Mouse (Mus musculus) adrenal gland, adult 2 months (tissue): ENCODE data around the gene Olfr93. TPM values are rescaled to one million over a fixed set of nuclear protein-coding genes. Genes with fewer than 3 reads are reported as not detected.
"Not testable (repeated sequence)": the region's sequence is repeated elsewhere in the genome, so short reads cannot be mapped to it uniquely, and the experiment has no call there.

Source experiments
- DNase-seq: peaks from one replicate; pipeline ENCODE4 v3.0.0; 2021
- long read RNA-seq: library from polyadenylated mRNA; stranded (forward); transcript quantifications from one replicate; pipeline ENCODE4 v2.0.0, GENCODE M21; 2021
- polyA plus RNA-seq: library from polyadenylated mRNA; depleted of rRNA; stranded (reverse); fragments of >200 nt; gene quantifications from 2 replicates; pipeline ENCODE4 v1.2.3, GENCODE M21; 2012; rRNA removed
- total RNA-seq, 2 experiments: library from RNA; stranded (reverse); gene quantifications; 2 replicates each; pipeline ENCODE4 v1.2.3; 2021

Olfr93 gene
- total RNA-seq (not detected), polyA plus RNA-seq (not detected in 2 replicates)
- long read RNA-seq = 0 reads

GRCm38 (mm10) chr17:37161394-37161793 lies at the start of gene Olfr93:
Gene Olfr93, minus strand, starts transcription at chr17:37161494.
- no peak for DNase-seq

DNA sequence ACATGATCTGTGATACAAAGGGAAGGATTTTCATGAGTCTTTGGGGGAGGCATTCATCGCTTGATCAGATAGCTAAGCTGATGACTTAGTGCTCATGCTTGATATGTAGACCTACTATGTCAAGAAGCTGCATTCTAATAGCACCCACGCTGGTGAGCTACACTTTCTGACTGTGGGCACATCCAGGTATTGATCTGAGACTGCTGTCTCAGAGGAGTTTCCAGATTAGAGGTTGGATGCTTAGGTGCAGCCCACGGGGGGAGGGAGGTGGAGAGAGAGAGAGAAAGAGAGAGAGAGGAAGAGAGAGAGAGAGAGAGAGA lies 42.6 kb upstream of the Olfr93 start:
- DNase-seq = no peak

- DNase-seq = peak; percentile 70
Observed at GRCm38 (mm10) chr17:37203206-37203916, 42.1 kb upstream of the Olfr93 start.

DNA sequence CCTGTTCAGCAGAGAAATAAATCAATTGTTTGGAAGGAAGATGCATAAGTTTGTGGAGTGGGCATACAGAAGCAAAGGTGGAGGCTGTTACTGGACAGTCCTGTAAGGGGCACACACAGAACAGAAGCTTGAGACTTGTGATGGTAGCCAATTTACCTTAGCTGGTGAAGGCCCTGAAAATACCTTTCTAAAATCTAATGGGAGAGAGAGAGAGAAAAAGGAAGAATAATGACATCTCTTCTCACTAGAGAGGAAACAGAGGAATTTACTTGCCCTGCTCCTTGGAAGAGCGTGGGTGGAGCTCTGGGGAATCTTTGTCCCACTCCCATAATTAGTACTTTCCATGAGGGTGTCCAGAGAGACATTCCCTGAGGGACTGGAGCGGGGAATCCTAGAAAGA lies 39.6 kb upstream of the Olfr93 start, which contains the start of gene Olfr94:
Gene Olfr94, minus strand, starts transcription at position 101 of the 400 bp plus-strand sequence.
- DNase-seq = no peak

DNA sequence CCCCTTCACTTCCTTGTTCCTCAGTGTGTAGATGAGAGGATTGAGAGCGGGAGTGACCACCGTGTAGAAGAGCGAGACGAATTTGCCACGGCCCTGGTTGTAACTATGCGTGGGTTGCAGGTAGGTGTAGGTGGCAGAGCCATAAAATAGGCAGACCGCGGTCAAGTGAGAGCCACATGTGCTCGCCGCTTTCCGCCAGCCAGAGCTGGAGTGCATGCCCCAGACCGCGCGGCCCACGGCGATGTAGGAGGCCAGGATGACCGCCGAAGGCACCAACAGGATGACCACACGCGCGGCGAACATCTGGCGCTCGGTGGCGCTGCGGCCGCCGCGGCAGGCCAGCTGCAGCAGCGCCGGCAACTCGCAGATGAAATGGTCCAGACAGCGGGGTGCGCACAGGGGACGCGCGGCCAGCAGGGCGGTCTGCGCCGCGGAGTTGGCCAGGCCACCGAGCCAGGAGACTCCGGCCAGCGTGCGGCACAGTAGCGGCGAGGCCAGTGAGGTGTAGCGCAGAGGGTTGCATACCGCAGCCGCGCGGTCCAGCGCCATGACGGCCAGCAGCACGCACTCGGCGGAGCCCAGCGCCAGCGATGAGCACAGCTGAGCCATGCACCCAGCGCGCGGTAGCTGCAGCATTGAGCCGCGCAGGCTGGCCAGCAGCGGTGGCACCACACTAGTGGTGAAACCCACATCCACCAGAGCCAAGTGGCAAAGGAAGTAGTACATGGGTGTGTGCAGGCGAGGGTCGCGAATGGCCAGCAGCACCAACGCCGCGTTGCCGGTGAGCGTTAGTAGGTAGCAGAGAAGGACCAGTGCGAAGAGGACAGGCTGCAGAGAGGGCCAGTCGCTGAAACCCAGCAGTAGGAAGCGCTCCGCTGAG lies 35.8 kb upstream of the Olfr93 start:
- DNase-seq = peak; percentile 57

- peak; percentile 48 for DNase-seq
Observed at GRCm38 (mm10) chr17:37194782-37195181, 33.5 kb upstream of the Olfr93 start.

GRCm38 (mm10) chr17:37193656-37194055 lies 32.4 kb upstream of the Olfr93 start, which contains the start of gene Ubd:
Gene Ubd, plus strand, starts transcription at chr17:37193892.
- no peak for DNase-seq

- no peak for DNase-seq
Observed at GRCm38 (mm10) chr17:37193032-37193431, 31.7 kb upstream of the Olfr93 start.

GRCm38 (mm10) chr17:37190711-37191110 lies 29.4 kb upstream of the Olfr93 start:
- DNase-seq = peak; percentile 19

DNA sequence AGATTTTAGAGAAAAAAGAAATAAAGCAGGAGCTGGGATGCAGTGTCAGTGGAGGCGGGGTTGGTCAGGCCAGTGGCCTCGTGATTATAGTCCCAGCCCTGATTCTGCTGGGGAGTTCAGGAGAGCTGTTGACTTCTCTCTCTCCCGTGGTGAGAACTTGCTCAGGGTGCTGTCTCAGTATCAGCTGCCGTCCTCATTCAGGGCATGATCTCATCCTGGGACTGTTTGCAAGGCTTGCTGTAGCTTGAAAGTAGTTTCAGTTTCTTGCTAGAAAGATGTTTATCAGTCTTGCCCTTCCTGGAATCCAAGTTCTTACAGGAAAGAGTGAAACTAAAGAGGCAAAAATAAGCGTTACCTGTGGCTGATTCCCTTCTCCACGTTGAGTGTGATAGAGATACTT lies 24.2 kb upstream of the Olfr93 start:
- no peak for DNase-seq

GRCm38 (mm10) chr17:37131366-37131765 lies 29.9 kb downstream of the Olfr93 start:
- not testable (repeated sequence) for DNase-seq

GRCm38 (mm10) chr17:37119988-37120387 lies 41.3 kb downstream of the Olfr93 start, which contains the start of gene Olfr92:
Gene Olfr92, minus strand, starts transcription at chr17:37120088.
- no peak for DNase-seq

DNA sequence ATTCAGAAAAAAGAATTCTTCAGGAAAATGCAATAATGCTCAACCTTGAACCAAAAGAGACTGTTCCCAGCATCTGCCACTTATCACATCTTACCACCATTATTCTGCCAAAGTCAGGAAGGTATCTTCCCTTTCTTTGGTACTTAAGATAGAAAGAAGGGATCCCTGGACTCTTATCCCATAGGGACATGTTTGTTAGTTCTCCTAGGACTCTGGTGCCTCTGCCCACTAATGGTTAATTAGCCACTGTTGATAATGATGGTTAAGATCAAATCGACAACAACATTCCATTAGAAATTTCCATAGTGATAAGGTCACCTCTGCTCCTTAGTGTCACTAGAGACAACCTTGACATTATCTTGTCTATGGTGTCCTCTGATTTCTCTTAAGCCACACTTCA lies 63.1 kb downstream of the Olfr93 start, which contains the start of gene Olfr91:
Gene Olfr91, minus strand, starts transcription at position 101 of the 400 bp plus-strand sequence.
- no peak for DNase-seq

- DNase-seq = no peak
Observed at GRCm38 (mm10) chr17:37093289-37093688, 68.0 kb downstream of the Olfr93 start.

DNA sequence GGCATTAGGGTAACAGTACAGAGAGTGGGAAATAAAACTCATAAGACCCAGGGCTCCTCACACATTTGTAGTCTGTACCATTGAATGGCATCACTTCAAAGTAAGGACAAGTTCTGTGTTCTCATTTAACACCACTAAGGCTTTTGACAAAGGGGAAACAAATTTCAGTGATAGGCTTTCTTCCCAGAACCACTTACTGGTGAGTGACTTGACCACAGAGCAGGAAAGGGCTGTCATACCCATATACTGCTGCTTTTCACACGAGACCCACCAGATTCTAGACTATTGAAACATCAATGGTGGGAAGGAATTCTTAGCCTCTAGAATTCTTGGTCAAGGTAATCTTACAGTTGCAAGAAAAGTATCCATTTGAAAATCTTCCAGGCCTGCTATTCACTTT lies 69.1 kb downstream of the Olfr93 start:
- no peak for DNase-seq

Other genes with a start within 250 kb of the Olfr93 start
- gene Rnf39, start 218.6 kb downstream of the Olfr93 start, total RNA-seq = under 1 TPM; 0.35 to 0.49 TPM
- gene Rnf39, start 218.6 kb downstream of the Olfr93 start, polyA plus RNA-seq = 0.29 and 2.1 TPM in 2 replicates
- 100 to 1,000 TPM; 104 to 111 TPM for gene Ppp1r11, start 209.8 kb downstream of the Olfr93 start, total RNA-seq
- 21.4 and 23.1 TPM in 2 replicates for gene Ppp1r11, start 209.8 kb downstream of the Olfr93 start, polyA plus RNA-seq
- 10 to 100 TPM; 41.1 to 41.6 TPM for gene Znrd1, start 202.9 kb downstream of the Olfr93 start, total RNA-seq
- gene Znrd1, start 202.9 kb downstream of the Olfr93 start, polyA plus RNA-seq = 11.6 and 12.8 TPM in 2 replicates
- gene Znrd1as, start 202.9 kb downstream of the Olfr93 start, total RNA-seq = 10 to 100 TPM; 12.4 to 14.8 TPM
- 0.32 and 0.57 TPM in 2 replicates for gene Znrd1as, start 202.9 kb downstream of the Olfr93 start, polyA plus RNA-seq
- gene 2410137M14Rik, start 180.3 kb downstream of the Olfr93 start, total RNA-seq = not detected
- not detected in 2 replicates for gene 2410137M14Rik, start 180.3 kb downstream of the Olfr93 start, polyA plus RNA-seq
- not detected for gene H2-M5, start 172.0 kb downstream of the Olfr93 start, total RNA-seq
- gene H2-M5, start 172.0 kb downstream of the Olfr93 start, polyA plus RNA-seq = not detected in 2 replicates
- gene Zfp57, start 160.3 kb downstream of the Olfr93 start, total RNA-seq = 1 to 10 TPM; 2.0 to 2.1 TPM
- gene Zfp57, start 160.3 kb downstream of the Olfr93 start, polyA plus RNA-seq = 0.70 and 0.98 TPM in 2 replicates
- not detected for gene Mog, start 138.1 kb downstream of the Olfr93 start, total RNA-seq
- gene Mog, start 138.1 kb downstream of the Olfr93 start, polyA plus RNA-seq = not detected in 2 replicates
- gene Gabbr1, start 115.5 kb downstream of the Olfr93 start, total RNA-seq = 10 to 100 TPM; 22.5 to 25.7 TPM
- 28.3 and 29.1 TPM in 2 replicates for gene Gabbr1, start 115.5 kb downstream of the Olfr93 start, polyA plus RNA-seq
- gene Olfr90, start 73.0 kb downstream of the Olfr93 start, total RNA-seq = not detected
- not detected in 2 replicates for gene Olfr90, start 73.0 kb downstream of the Olfr93 start, polyA plus RNA-seq
- gene Olfr91, start 63.2 kb downstream of the Olfr93 start, total RNA-seq = not detected
- not detected in 2 replicates for gene Olfr91, start 63.2 kb downstream of the Olfr93 start, polyA plus RNA-seq
- not detected for gene Olfr92, start 41.4 kb downstream of the Olfr93 start, total RNA-seq
- gene Olfr92, start 41.4 kb downstream of the Olfr93 start, polyA plus RNA-seq = not detected in 2 replicates
- not detected for gene Ubd, start 32.4 kb upstream of the Olfr93 start, total RNA-seq
- not detected in 2 replicates for gene Ubd, start 32.4 kb upstream of the Olfr93 start, polyA plus RNA-seq
- not detected for gene Olfr94, start 39.5 kb upstream of the Olfr93 start, total RNA-seq
- gene Olfr94, start 39.5 kb upstream of the Olfr93 start, polyA plus RNA-seq = not detected in 2 replicates
- gene Olfr95, start 51.6 kb upstream of the Olfr93 start, total RNA-seq = not detected
- not detected in 2 replicates for gene Olfr95, start 51.6 kb upstream of the Olfr93 start, polyA plus RNA-seq
- not detected for gene Olfr96, start 58.7 kb upstream of the Olfr93 start, total RNA-seq
- gene Olfr96, start 58.7 kb upstream of the Olfr93 start, polyA plus RNA-seq = not detected in 2 replicates
- gene Olfr97, start 75.8 kb upstream of the Olfr93 start, total RNA-seq = not detected
- gene Olfr97, start 75.8 kb upstream of the Olfr93 start, polyA plus RNA-seq = not detected in 2 replicates
- gene Olfr98, start 102.3 kb upstream of the Olfr93 start, total RNA-seq = not detected
- not detected in 2 replicates for gene Olfr98, start 102.3 kb upstream of the Olfr93 start, polyA plus RNA-seq
- 1 to 10 TPM; 3.3 to 6.6 TPM for gene H2-M3, start 108.7 kb upstream of the Olfr93 start, total RNA-seq
- 3.5 and 4.3 TPM in 2 replicates for gene H2-M3, start 108.7 kb upstream of the Olfr93 start, polyA plus RNA-seq
- gene Olfr99, start 122.0 kb upstream of the Olfr93 start, total RNA-seq = not detected
- not detected in 2 replicates for gene Olfr99, start 122.0 kb upstream of the Olfr93 start, polyA plus RNA-seq
- not detected for gene Olfr101, start 142.8 kb upstream of the Olfr93 start, total RNA-seq
- gene Olfr101, start 142.8 kb upstream of the Olfr93 start, polyA plus RNA-seq = not detected in 2 replicates
- not detected for gene Olfr102, start 155.6 kb upstream of the Olfr93 start, total RNA-seq
- not detected in 2 replicates for gene Olfr102, start 155.6 kb upstream of the Olfr93 start, polyA plus RNA-seq
- gene Olfr103, start 178.2 kb upstream of the Olfr93 start, total RNA-seq = not detected
- not detected in 2 replicates for gene Olfr103, start 178.2 kb upstream of the Olfr93 start, polyA plus RNA-seq
- not detected for gene Olfr104-ps, start 198.1 kb upstream of the Olfr93 start, total RNA-seq
- gene Olfr104-ps, start 198.1 kb upstream of the Olfr93 start, polyA plus RNA-seq = not detected in 2 replicates
- gene Olfr105-ps, start 217.5 kb upstream of the Olfr93 start, total RNA-seq = not detected
- gene Olfr105-ps, start 217.5 kb upstream of the Olfr93 start, polyA plus RNA-seq = not detected in 2 replicates
- gene Olfr106-ps, start 228.9 kb upstream of the Olfr93 start, total RNA-seq = not detected
- gene Olfr106-ps, start 228.9 kb upstream of the Olfr93 start, polyA plus RNA-seq = not detected in 2 replicates
- not detected for gene Olfr107, start 237.7 kb upstream of the Olfr93 start, total RNA-seq
- gene Olfr107, start 237.7 kb upstream of the Olfr93 start, polyA plus RNA-seq = not detected in 2 replicates